Mouse (Mus musculus) thymus, postnatal 36 days (tissue): ENCODE measurements around the gene Acr.

Source experiments
- DNase-seq, 2 experiments: peaks; one replicate each; pipeline ENCODE4 v3.0.0; 2022; ENCODE audit warnings: mixed read lengths in 2 of 2

Acr gene

DNA sequence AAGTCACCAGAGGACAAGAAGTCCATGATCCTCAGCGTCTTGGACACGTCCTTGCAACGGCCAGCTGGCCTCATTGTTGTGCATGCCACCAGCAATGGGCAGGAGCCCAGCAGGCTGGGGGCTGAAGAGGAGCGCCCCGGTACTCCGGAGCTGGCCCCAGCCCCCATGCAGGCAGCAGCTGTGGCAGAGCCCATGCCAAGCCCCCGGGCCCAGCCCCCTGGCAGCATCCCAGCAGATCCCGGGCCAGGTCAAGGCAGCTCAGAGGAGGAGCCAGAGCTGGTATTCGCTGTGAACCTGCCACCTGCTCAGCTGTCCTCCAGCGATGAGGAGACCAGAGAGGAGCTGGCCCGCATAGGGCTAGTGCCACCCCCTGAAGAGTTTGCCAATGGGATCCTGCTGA is 19.3 kb upstream of the Acr start:
- no peak for DNase-seq

DNA sequence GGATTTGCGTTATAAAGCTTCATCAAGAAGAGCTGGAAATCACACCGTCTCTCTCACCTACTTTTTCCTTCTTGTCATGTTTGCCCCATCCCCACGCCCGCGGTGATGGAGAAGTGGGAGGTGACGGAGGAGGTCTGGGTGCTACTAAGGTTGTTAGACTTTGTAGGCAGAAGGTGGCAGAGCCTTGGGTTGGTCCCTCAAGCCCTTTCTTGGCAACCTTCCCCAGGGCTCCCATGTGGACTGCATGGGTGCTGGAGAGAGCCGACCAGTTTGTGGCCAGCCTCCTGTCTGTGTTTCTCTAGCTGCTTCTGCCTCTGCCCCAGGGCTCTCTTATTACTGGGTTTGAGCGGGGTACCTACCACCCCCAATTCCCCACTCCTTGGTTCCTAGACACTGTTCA is 17.6 kb upstream of the Acr start:
- no peak for DNase-seq

DNA sequence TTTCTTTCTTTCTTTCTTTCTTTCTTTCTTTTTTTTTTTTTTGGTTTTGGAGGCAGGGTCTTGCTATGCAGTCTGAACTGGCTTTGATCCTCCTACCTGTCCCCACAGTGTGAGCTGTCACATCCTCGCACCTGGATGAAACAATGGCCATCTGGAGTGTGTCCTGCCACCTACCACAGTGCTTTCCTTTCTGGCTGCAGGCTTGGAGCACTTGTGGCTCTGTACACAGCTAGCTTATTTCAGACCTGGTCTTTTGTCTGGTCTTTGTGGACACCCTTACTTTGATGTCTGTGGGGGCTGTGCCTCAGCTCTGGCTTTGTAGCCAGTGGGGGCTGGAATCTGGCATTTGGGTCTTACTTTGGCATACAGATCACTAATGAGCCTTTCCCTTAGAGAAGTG is 16.4 kb upstream of the Acr start:
- no peak for DNase-seq

DNA sequence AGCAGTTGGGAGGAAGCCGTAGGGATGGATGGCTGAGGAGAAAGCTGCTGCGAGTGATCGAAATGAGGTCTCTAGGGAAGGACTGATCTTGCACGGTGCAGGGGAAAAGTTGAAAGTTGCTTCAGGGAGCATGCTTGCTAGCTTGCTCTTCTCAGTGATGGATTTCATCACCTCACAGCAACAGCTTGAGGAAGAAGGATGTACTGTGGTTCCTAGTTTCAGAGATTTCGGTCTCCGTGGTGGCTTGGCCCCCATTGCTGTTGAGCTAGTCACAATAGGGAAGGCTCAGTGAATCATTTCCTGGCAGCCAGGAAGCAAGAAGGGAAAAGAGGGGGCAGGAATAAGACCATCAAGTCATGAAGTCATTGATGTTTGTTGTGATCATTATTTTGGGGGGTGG is 12.5 kb upstream of the Acr start:
- DNase-seq, result no peak

DNA sequence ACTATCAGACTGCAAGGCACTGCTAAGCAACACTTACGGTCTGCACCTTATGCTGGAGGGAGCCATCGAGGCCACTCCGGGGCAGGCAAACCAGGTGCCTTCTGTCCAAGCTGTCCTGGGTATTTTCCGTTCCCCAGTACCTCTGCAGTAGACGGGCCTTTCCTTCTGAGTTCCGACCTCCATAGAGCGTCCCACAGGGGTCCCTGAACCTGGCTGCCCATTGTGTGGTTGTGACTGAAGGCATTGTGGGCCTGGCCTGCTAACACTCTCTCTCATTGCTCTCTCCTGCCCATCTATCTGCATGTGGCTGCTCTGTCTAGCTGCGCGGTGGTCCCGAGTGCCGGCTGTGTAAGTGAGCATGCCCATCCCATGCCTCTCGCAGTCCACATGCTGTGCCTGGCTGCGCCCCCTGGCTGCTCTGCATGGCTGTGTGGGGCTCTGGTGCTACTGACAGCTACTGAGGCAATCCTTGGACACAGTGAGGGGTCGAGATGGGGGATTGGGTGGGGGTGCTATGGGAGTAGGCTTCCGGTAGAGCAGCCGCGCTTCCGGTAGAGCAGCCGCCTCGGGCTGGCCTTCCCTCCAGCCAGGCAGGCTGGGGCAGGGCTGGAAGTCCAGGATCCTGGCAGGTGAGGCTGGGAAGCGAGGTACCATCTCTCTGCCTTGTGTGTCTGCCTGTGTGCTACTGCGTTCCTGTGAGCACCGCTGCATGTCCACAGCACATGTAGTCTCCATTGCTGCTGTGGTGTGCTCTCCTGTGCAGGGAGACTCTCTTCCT is 11.5 kb upstream of the Acr start:
- no peak for DNase-seq

DNA sequence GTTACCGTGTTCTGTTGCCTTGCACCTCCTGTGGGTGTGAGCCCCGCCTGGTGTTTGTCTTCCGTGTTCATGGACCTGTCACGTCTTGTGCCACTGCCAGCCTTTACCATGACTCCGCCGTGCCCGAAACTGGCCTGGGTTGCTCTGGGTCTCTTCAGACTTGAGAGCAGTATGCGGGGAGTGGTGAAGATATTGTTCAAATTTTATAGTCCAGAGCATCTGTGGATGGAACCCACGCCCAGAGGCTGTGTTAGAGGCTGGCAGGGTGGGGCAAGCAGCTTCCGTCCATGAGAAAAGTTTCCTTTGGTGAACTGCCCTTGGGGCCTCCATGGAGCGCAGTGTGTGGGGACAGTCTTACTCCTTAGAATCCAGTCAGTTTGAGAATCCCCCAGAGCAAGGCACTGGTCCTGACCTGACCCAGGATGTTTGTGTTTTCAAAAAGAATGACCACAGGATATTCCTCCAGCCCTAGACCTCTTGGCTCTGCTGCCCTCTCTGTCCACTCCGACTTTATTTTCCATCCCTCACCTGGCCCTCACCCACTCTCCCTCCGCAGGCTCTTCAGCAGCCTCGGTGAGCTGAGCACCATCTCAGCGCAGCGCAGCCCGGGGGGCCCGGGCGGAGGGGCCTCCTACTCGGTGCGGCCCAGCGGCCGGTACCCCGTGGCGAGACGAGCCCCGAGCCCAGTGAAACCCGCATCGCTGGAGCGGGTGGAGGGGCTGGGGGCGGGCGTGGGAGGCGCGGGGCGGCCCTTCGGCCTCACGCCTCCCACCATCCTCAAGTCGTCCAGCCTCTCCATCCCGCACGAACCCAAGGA is 10.7 kb upstream of the Acr start:
- DNase-seq, result no peak

DNA sequence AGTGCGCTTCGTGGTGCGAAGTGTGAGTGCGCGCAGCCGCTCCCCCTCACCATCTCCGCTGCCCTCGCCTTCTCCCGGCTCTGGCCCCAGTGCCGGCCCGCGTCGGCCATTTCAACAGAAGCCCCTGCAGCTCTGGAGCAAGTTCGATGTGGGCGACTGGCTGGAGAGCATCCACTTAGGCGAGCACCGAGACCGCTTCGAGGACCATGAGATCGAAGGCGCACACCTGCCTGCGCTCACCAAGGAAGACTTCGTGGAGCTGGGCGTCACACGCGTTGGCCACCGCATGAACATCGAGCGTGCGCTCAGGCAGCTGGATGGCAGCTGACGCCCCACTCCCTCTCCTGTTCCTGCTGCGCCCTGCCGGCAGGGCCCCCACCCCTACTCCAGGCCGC is 10.1 kb upstream of the Acr start:
- DNase-seq, result no peak

DNA sequence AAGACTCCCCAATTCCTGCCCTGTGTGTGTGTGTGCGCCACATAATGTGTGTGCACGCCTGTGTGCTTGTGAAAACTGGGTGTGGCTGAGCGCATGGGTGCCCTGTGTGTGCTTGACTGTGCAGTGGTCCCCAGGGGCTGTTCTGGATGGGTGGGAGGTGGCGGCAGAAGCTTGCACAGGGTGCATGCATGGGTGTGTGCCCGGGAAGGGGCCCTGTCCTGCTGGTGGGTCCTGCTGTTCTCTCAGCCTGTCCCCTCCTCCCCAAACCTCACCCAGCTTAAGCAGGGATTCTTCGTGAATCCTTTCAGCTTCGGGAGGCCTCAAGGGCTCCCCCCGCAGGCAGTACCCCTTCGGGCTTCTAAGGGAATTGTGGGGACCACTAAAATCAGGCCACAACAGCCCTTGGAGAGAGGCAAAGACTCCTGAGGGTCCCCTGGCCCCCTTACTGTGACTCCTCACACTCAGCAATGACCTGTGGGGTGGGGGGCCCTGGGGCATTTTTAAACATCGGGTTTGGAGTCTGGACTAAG is 8.9 kb upstream of the Acr start:
- no peak for DNase-seq

DNA sequence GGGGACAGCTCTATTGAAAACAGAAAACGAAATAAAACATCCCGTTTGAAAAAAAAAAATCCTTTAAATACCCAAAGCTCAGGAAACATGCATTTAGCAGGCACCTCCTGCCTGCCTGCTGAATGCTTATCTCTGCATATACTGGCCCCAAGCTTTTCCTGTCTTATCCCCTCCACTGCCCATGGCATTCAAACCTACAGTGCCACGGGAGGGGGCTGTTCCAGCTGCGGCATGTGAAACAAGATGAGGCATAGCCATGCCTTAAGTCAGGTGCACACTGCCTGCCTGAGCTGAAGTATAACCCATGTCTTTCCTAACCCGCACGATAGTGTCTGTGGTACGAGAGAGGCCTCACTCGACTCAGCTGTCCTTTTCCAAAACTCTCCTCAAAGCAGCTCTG is 4.0 kb downstream of the Acr start:
- DNase-seq, result no peak

DNA sequence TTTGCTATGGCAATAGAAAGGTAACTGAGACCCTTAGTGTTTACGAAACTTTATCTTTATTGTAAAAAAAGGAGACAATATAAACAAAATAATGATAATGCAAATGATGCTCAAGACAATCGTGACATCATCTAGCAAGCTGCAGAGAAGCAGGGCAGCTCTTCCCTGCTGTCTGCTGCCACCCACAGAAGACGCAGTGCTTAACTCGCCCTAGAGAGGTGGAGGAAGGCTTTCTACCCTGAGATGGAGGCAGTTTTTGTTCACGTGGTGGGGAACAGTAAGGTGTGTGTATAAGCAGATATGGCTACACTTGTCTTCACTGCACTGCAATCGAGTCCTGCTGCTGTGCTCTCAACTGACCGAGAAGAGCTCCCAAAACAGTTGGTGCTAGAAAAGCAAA is 14.4 kb downstream of the Acr start:
- DNase-seq, result no peak

DNA sequence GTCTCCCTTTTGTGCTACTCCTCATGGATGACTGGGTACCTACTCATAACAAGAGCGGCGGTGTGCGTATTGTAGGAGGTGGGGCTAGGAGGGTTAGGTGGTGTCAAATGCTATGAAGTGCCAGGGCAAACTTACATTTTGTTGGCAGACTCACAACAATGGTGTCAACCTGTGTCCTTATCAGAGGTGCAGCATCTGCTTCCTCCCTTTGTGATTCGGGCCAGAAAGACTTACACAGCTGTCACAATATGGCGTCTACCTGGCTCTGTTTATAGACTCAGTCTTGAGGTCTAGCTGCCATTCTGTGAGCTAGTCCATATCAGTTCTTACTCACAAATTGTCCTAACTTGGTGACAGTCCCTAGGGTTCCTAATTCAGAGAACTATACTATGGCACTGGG is 17.0 kb downstream of the Acr start:
- DNase-seq, result no peak

DNA sequence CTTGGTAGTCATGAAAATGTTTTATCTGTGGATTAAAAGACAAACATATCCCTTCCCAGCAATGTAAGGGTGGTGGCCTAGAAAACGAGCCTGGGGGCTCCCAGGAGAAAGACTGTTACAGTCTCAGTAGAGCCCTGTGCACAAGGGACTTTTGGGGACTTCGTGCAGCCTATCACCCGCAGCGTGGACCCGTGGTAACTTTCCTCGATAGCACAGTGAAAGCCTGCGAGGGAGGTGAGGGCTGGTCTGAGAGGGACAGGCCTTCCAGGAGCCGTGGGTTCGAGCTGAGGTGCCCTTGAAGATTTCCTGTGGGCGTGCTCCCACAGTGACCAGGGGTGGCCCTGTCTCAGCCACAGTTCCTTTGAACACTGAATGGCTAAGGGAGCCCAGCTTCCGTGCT is 17.5 kb downstream of the Acr start:
- no peak for DNase-seq

DNA sequence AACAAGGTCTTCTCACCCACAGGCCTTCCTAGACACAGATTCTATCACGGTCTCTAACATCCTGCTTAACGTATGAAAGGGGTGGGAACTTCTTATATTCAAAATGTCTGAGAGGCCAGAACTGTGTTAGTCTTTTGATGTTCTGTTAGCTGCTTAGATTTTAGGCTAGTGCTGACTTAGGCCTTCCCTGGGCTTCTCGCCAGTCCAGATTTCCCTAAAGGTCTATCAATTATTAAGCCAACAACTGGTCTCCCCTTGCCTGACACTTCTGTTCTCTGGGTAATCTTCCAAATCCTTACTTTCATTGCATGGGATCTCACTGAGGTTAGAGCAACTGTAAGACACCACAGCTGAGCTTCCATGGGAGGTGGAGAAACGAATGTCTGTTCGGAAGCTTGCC is 21.0 kb downstream of the Acr start:
- DNase-seq, result no peak

DNA sequence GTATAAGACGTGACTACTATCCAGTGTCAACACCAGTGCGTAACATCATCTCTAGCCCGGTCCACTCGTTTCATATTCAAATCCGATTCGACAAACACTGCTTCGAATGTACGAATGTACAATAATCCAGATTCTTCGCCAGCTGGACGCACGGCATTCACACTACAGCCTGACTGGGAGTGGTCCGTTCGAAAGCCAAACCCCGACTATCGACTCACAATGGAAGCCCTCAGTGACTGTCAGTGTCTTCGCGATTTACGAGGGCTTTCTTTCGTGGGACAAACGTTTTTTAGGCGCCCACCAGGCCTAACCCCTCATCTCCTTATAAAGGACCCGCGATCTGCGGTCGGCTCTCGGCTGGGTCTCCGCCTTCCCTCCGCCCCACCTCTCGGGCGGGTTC is 23.2 kb downstream of the Acr start:
- DNase-seq, result no peak

DNA sequence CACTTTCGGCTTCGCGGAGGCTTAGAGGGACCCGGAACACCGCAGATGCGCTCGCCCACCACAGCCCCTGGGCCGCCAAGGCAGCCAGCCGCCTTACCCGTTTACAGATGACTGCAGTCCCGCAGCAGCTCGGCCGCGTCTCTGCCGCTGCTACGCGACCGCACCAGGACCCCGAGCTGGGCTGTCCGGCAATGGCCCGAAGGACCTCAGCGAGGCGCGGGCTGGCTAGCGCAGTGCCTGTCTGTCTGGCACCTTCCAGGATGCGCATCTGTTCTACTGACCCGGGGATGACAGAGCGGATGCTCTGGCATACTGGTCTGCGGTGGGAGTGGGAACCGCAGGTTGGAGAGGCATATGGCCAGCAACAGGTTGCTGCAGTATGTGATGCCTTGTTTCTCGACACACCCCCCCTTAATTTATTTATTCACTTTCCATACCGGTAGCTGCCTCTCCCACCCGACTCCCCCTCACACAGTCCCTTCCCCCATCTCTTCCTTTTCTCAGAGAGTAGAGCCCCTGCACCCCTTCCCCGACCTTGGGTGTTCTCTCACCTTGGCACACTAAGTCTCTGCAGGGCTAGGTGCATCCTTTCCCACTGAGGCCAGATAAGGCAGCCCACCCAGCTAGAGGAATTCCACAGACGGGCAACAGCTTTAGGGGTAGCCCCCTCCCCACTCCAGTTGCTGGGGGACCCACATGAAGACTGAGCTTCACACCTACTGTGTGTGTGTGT is 23.8 kb downstream of the Acr start, which contains the start of gene Rabl2:
Rabl2 (minus strand) TSS at position 201 of the 733 bp plus-strand sequence.
- peak; percentile 64 to 75 for DNase-seq

DNA sequence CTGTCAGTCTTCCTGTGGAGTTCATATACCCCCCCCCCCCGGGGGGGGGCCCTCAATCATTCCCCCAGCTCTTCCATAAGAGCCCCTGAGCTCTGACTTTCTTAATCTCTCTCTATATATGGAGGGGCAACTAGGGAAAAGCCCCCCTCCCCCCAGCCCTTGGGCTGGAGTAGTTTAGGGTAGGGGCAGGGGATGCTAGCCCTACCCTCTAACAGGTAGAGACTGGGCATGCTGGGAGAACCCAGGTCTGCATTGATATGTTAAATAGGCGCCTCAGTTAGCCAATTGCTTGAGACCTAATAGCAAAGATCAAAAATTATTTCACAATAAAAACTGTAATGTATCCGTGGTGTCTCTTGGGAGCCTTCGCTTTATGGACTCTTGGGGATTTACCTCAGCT is 24.4 kb downstream of the Acr start:
- no peak for DNase-seq

DNA sequence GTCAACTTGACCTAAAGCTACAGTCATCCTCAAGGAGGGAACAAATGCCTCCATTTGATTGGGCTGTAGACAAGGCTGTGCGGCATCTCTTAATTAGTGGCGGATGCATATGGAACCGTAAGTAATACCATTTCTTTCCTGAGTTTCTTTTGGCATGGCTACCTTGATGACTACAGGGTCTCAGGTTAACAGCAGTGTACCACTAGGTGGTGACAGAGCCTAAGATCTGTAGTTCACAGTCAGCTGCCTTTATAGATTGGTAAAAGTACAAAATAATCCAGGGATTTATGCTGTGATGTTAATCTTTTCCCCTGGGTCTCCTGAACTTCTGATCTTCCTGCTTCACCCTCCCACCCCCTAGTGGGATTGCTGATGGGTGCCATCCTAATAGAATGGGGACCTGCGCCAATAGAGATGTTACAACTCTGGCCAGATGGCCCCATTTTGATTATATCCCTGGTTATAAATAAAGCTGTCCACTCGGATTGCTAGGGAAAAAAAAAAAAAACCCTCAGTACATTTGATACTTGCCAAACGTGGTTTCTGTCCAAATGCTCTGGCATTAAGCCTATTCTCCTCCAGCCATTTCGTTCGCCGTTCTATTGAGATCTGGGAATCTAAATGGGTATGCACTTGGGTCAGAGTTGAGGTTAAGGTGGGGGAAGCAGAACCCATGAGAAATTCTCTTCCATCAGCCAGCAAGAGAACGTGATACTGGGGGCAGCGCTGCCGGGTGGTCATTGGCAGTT is 37.9 kb downstream of the Acr start:
- DNase-seq, result no peak

DNA sequence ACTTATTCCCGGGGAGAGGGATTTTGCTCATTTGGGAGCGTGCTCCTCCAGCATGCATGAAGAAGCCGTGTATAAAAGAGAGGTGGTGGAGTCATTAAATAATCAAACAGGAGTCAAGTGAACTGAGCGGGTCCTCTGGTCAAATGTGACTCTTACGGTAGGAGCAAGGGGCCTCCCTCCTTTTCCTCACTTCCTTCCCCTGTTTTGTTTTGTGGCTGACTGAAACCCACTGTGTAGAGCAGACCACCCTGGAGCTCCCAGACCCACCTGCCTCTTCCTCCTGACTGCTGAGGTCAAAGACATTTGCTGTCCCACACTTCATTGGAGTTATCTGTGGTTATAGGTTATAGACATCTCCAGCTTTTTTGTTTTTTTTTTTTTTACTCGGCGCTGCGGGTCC is 39.4 kb downstream of the Acr start:
- no peak for DNase-seq

DNA sequence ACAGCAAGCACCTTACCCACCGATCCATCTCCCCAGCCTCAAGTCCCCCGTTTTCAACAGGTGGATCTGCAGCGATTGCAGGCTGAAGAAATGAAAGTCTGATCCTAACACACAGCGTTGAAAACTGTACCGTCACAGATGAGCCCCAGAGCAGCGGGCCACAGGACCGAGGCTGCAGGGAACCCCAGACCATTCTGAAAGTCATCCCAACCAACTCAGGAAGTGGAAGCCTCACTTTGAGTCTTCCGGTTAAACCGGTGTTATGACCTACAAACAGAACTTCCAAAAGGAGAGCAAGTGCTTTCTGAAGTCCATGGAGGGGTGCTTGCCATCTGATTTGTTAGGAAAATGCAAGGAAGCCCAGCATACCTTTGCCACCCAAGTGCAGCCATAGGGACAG is 39.8 kb downstream of the Acr start:
- DNase-seq, result no peak

DNA sequence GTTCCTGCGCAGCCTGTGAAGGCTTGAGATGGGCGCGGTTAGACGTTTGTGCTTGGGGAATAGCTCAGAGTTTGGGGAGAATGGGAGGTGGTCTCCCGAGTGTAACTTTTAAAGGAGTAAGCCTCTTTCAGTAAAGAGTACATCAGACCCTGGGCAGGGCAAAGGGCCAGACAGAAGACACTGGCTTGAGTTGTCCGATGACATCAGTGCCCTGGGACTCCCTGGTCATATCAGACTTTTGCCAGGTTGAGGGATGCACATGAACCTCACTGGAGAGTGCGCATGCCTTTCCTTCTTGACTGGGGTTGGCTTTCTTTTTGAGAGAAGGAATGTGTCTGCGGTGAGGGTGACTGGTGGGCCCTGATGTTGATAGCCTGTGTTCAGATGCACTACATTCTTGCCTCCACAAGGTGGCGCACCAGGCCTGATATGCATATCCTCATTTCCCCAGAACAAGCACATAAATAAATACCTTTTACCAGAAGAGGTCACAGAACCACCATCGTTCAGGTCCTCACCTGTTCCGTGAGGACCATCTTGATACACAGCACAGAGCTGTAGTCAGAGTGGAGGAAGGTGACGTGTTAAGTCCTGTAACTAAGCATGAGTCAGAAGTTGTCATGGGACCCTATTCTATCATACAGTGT is 54.3 kb downstream of the Acr start:
- DNase-seq, result peak; percentile 11 to 12

DNA sequence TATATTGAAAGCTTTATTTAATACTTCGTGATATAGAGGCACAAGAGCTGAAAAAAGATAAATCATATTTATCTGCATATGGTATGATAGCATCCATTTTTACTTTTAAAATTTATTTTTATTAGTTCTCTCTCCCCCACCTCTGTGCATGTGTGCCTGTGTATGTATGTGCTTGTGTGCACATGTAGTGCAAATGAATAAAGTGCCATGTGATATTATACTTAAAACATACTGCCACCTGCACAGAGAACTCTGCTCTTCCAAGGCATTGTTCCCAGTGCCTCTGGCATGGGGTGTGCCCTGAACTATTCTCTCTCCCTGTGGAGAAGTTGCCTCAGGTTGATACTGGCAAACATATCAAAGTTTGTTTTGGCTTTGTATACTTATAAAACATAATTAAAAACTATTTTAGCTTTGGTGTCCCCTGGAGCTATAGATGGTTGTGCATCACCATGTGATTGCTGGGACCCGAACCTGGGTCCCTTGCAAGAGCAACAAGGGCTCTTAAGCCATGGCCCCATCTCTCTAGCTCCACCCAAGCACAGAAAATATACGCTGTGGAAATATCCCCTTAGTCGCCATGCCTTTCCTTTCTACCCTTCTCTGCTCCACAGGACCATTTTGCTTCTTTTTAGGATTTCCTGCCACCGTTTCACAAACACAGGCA is 55.0 kb downstream of the Acr start:
- no peak for DNase-seq

DNA sequence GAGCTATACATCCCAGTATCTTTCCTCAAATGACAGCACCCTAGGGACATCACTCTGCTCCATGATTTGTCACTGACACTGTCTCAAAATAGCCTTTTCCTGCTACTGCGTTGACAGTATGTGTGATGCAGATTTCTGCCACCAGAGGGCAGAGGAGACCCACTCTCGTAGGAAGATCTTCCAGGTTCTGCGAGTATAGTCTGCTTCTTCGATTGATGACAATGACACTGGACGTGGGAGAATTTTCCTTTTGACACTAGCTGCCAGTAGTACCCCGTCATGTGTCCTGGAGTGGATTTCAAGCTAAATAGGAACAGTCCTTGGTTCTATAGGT is 55.5 kb downstream of the Acr start:
- peak; percentile 23 to 36 for DNase-seq
